Mouse (Mus musculus): ENCODE results near the gene E2f6.
A peak's percentile ranks its signal among the peaks of the same experiment; 100 is the strongest.

Gene E2f6

GRCm38 (mm10) chr12:16844623-16845592 lies 34.1 kb downstream of the E2f6 start:
- 0 out of 2 replicates have a peak, but pooled peaks have one; percentile 33 for ATAC-seq (ENCODE audit: insufficient number of reproducible peaks, low FRiP score, low TSS enrichment)

GRCm38 (mm10) chr12:16847204-16847792 lies 36.5 kb downstream of the E2f6 start:
- ATAC-seq (ENCODE audit: insufficient number of reproducible peaks, low FRiP score, low TSS enrichment), result no peak

DNA sequence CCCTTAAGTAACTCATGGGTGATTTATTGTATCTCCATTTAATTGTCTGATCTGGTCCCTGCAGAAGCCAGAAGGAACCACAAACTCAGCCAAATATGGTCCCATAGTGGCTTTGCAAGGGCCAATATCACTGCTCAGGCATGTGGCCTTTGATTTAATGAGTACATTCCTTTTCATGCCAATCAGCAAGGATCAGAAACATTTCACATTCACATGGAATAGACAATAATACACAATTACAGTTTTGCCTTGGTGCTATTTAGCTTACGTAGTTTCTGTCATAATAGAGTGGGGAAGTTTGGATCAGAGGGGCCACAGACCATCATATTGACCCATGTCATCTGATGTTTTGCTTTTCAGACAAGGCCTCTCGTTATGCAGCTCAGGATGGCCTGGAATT lies 37.7 kb downstream of the E2f6 start:
- ATAC-seq (ENCODE audit: insufficient number of reproducible peaks, low FRiP score, low TSS enrichment), result no peak

- ATAC-seq (ENCODE audit: insufficient number of reproducible peaks, low FRiP score, low TSS enrichment), result no peak
Measured at GRCm38 (mm10) chr12:16849821-16850220, 39.1 kb downstream of the E2f6 start.

DNA sequence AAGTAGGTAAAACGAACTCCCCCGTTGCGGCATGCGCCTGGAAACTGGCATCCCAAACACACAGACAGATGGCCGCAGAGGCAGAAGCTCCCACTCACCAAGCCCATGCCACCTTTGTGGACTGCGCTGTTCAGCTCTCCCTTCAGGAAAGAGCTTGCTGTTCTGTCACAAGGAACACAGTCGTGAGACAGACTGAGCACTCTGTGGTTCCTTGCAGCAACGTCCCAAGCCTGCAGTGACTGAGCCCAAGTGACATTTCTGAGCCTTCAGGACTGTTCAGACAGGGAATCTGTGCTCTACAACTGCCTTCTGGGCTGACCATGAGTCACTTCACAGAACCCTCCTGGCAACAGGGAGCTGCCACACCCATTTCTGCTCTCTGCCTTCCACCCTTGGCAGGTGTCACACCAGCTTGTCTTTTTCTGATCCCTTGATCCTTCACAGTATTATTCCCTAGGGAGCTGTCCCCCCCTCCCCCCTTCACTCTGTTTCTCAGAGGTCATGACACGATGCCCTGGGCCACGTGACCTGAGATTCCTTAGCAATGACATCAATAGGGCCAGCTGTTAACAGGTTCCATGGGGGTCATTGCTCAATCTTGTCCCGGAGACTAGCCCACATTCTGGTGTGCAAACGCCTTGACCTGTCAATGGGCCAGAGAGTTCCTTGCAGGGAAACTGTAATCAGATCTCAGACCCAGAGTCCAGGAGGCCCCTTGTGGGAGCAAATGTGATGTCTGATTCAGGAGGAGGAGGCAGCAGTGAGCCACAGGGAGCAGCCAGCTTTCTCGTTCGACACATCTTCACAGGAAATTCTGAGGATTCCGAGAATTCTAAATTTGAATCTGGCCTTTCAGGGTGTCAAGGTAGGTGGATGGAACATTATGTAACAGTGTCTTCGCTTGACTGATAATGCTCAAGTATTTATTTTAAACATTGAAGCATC lies 39.9 kb downstream of the E2f6 start:
- peak; percentile 87 for ATAC-seq (ENCODE audit: insufficient number of reproducible peaks, low FRiP score, low TSS enrichment)

GRCm38 (mm10) chr12:16853431-16854165 lies 42.8 kb downstream of the E2f6 start:
- ATAC-seq (ENCODE audit: insufficient number of reproducible peaks, low FRiP score, low TSS enrichment), result no peak

GRCm38 (mm10) chr12:16855632-16856305 lies 45.0 kb downstream of the E2f6 start:
- peak; percentile 85 for ATAC-seq (ENCODE audit: insufficient number of reproducible peaks, low FRiP score, low TSS enrichment)

- no peak for ATAC-seq (ENCODE audit: insufficient number of reproducible peaks, low FRiP score, low TSS enrichment)
Measured at GRCm38 (mm10) chr12:16856306-16856679, 45.5 kb downstream of the E2f6 start.

GRCm38 (mm10) chr12:16858081-16858480 lies 47.3 kb downstream of the E2f6 start:
- ATAC-seq (ENCODE audit: insufficient number of reproducible peaks, low FRiP score, low TSS enrichment), result no peak

- no peak for ATAC-seq (ENCODE audit: insufficient number of reproducible peaks, low FRiP score, low TSS enrichment)
Measured at GRCm38 (mm10) chr12:16859781-16860180, 49.0 kb downstream of the E2f6 start.

DNA sequence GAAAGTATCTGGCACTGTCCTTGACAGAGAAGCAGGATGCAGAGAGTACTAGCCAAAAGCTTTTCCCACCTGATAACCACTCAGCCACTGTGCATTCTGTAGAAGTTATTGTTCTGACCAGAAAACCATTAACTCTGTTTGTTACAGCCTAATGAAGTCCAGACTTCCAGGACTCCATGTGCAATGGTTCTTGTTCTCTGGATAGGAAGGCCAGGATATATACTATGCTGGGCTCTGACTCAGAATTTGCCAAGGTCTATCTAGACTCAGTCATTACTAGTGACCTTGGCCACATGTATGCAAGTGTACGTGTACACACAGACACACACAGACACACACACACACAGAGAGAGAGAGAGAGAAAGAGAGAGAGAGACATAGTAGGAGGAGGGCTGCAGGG lies 49.8 kb downstream of the E2f6 start:
- no peak for ATAC-seq (ENCODE audit: insufficient number of reproducible peaks, low FRiP score, low TSS enrichment)

DNA sequence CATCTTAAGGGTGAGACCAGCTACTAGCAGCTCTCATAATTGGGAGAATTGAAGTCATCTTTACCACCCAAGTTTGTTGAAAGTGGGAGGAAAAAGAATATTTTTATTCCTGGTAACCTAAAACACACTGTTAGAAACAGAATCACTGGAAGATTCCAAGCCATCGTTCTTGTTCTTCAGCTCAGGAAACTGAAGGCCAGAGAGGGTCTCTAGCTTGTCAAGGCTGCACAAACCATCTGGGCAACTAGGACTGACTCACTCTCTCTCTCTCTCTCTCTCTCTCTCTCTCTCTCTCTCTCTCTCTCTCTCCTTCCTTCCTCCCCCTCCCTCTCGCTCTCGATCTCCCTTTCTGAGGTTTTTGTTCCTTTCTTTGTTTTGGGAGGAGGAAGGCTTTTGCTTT lies 50.2 kb downstream of the E2f6 start:
- no peak for ATAC-seq (ENCODE audit: insufficient number of reproducible peaks, low FRiP score, low TSS enrichment)

DNA sequence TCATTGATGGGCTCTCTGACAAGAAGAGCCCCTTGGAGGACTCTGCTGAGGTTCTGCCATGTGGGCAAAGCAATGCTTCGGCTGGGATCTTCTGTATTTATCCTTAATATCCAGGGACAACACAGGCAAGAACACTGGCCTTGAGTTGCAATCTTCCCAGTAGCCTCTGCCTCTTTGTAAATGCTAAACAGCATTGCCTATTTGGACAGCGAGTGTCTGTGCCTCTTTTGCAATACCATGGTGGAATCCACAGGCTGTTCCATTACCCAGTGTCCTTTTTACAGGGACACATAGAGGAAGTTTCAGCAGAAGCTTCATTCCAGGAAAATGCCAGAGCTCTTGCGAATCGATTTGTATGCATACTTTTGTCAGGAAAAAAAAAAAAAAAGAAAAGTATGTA lies 53.7 kb downstream of the E2f6 start:
- ATAC-seq (ENCODE audit: insufficient number of reproducible peaks, low FRiP score, low TSS enrichment), result no peak

- ATAC-seq (ENCODE audit: insufficient number of reproducible peaks, low FRiP score, low TSS enrichment), result no peak
Measured at GRCm38 (mm10) chr12:16865871-16866270, 55.1 kb downstream of the E2f6 start.

GRCm38 (mm10) chr12:16866460-16866859 lies 55.7 kb downstream of the E2f6 start:
- ATAC-seq (ENCODE audit: insufficient number of reproducible peaks, low FRiP score, low TSS enrichment), result no peak

- no peak for ATAC-seq (ENCODE audit: insufficient number of reproducible peaks, low FRiP score, low TSS enrichment)
Measured at GRCm38 (mm10) chr12:16867306-16867705, 56.5 kb downstream of the E2f6 start.

GRCm38 (mm10) chr12:16868618-16869017 lies 57.9 kb downstream of the E2f6 start:
- no peak for ATAC-seq (ENCODE audit: insufficient number of reproducible peaks, low FRiP score, low TSS enrichment)

- ATAC-seq (ENCODE audit: insufficient number of reproducible peaks, low FRiP score, low TSS enrichment), result no peak
Measured at GRCm38 (mm10) chr12:16869091-16869778, 58.5 kb downstream of the E2f6 start.

- ATAC-seq (ENCODE audit: insufficient number of reproducible peaks, low FRiP score, low TSS enrichment), result no peak
Measured at GRCm38 (mm10) chr12:16869870-16870404, 59.2 kb downstream of the E2f6 start.
